Mouse (Mus musculus) heart, adult 2 months (tissue): ENCODE measurements around the gene Mapk10.

Experiments
- CTCF ChIP-seq: fragments of 200-600 bp; IDR thresholded peaks from 2 replicates; pipeline ENCODE4 v1.8.1; 2022; ENCODE audit warnings: antibody characterized with exemption, mild to moderate bottlenecking, moderate library complexity
- EP300 ChIP-seq: fragments of 200-500 bp; IDR thresholded peaks from 2 replicates; pipeline ENCODE4 v1.6.1; 2011; ENCODE audit warnings: low read depth, low read length, control low read depth; ENCODE audit not compliant: insufficient read depth

- TF ChIP-seq EP300 (no peak), CTCF (no peak)
Observed at GRCm38 (mm10) chr5:103242430-103242829, 31.3 kb upstream of the Mapk10 start.
